Mouse (Mus musculus) layer of hippocampus, postnatal 25 days (tissue): ENCODE measurements around the gene Gnaz. TPM values are rescaled to one million over a fixed set of nuclear protein-coding genes. Genes with fewer than 3 reads are reported as not detected.

ENCODE experiments used
- DNase-seq, 2 experiments: peaks; one replicate each; pipeline ENCODE4 v3.0.0; 2022; ENCODE audit warnings: mixed read lengths in 2 of 2, low spot score in 1 of 2; ENCODE audit errors: extremely low spot score in 1 of 2
- total RNA-seq, 2 experiments: library from RNA; stranded (reverse); gene quantifications; 2 replicates each; pipeline ENCODE4 v1.2.3; 2021

Gene Gnaz
- total RNA-seq = 100 to 1,000 TPM in 1 of 2 experiments, 10 to 100 TPM in 1; 99.3 to 109 TPM

- peak; percentile 97 to 98 for DNase-seq
These were observed at the start of gene Gnaz for GRCm38 (mm10) chr10:74966850-74967451. Gnaz (plus strand) TSS chr10:74967177.

GRCm38 (mm10) chr10:74919277-74919676 is 47.7 kb upstream of the Gnaz start:
- DNase-seq = no peak

GRCm38 (mm10) chr10:74920853-74921567 is 46.0 kb upstream of the Gnaz start:
- no peak for DNase-seq

GRCm38 (mm10) chr10:74921614-74922013 is 45.4 kb upstream of the Gnaz start:
- DNase-seq = no peak

- no peak for DNase-seq
These were observed 44.2 kb upstream of the Gnaz start for GRCm38 (mm10) chr10:74922763-74923162.

- no peak for DNase-seq
These were observed 42.7 kb upstream of the Gnaz start for GRCm38 (mm10) chr10:74924274-74924673.

GRCm38 (mm10) chr10:74925324-74925723 is 41.7 kb upstream of the Gnaz start:
- peak; percentile 66 to 71 for DNase-seq

GRCm38 (mm10) chr10:74928276-74928675 is 38.7 kb upstream of the Gnaz start:
- peak in 1 of 2 experiments; percentile 6 for DNase-seq

GRCm38 (mm10) chr10:74929578-74929977 is 37.4 kb upstream of the Gnaz start:
- DNase-seq = no peak

GRCm38 (mm10) chr10:74930541-74930940 is 36.4 kb upstream of the Gnaz start:
- peak in 1 of 2 experiments; percentile 6 for DNase-seq

GRCm38 (mm10) chr10:74931631-74932030 is 35.3 kb upstream of the Gnaz start:
- no peak for DNase-seq

GRCm38 (mm10) chr10:74932487-74932886 is 34.5 kb upstream of the Gnaz start:
- DNase-seq = peak in 1 of 2 experiments; percentile 5

GRCm38 (mm10) chr10:74933548-74934190 is 33.3 kb upstream of the Gnaz start:
- DNase-seq = no peak

- DNase-seq = no peak
These were observed 32.5 kb upstream of the Gnaz start for GRCm38 (mm10) chr10:74934521-74934920.

- no peak for DNase-seq
These were observed 32.0 kb upstream of the Gnaz start for GRCm38 (mm10) chr10:74935016-74935415.

GRCm38 (mm10) chr10:74937003-74937790 is 29.8 kb upstream of the Gnaz start:
- DNase-seq = no peak

GRCm38 (mm10) chr10:74938410-74938809 is 28.6 kb upstream of the Gnaz start:
- no peak for DNase-seq

GRCm38 (mm10) chr10:74939300-74939699 is 27.7 kb upstream of the Gnaz start:
- no peak for DNase-seq

- DNase-seq = no peak
These were observed 26.2 kb upstream of the Gnaz start for GRCm38 (mm10) chr10:74940795-74941194.

- DNase-seq = peak in 1 of 2 experiments; percentile 20
These were observed 14.0 kb upstream of the Gnaz start for GRCm38 (mm10) chr10:74952830-74953443.
